Mouse (Mus musculus): ENCODE data around the gene Irak1bp1. TPM values are rescaled to one million over a fixed set of nuclear protein-coding genes. Genes with fewer than 3 reads are reported as not detected.

The Irak1bp1 gene
- 1 to 10 TPM in 1 of 2 experiments, under 1 TPM in 1; 0.53 to 1.2 TPM for total RNA-seq (2023)

GRCm38 (mm10) chr9:82829007-82829689 lies at the start of gene Irak1bp1:
TSS of gene Irak1bp1 (plus strand) at chr9:82829540.

Other genes starting within 250 kb of the Irak1bp1 start
- 100 to 1,000 TPM; 153 to 160 TPM for gene Phip, start 146.0 kb downstream of the Irak1bp1 start, total RNA-seq (2023)

Data from T-cell, adult 66 days (primary cell).